Mouse (Mus musculus): ENCODE data around the gene Gp5. TPM values are rescaled to one million over a fixed set of nuclear protein-coding genes. Genes with fewer than 3 reads are reported as not detected.

Gene Gp5
- polyA plus RNA-seq, 1 experiment from 2014 or later, result 0.68 TPM

- Histone ChIP-seq H3K36me3 (replicated peaks; ENCODE audit: control insufficient read depth, insufficient read depth) (no peaks in the 10 kb centered on the region), H3K27ac (no peak overlapping the region), H3K4me1 (replicated peaks; ENCODE audit: control insufficient read depth, insufficient read depth, low read length) (peaks cover 13% of the 10 kb centered on the region), H3K9ac (no peak overlapping the region), H3K9me3 (ENCODE audit: control insufficient read depth, low read length) (no peaks in the 10 kb centered on the region), H3K4me3 (replicated peaks; ENCODE audit: low read length) (no peak overlapping the region), H3K27me3 (ENCODE audit: control insufficient read depth, insufficient read depth, low read length) (peaks cover 38% of the 10 kb centered on the region), H3K4me2 (replicated peaks) (no peak overlapping the region)
- ATAC-seq (ENCODE audit: low FRiP score) (no peak), DNase-seq (ENCODE audit: low spot score) (no peak)
- 78% methylated on average over 5 of the region's 5 CpGs for WGBS
Measured at GRCm38 (mm10) chr16:30304236-30304635, 6.3 kb downstream of the Gp5 start.

- 81% methylated on average over 2 of the region's 2 CpGs for WGBS
- no peak for DNase-seq (ENCODE audit: low spot score)
- Histone ChIP-seq H3K4me3 (replicated peaks; ENCODE audit: low read length) (no peak overlapping the region), H3K4me2 (replicated peaks) (no peak overlapping the region), H3K9ac (no peak overlapping the region), H3K36me3 (replicated peaks; ENCODE audit: control insufficient read depth, insufficient read depth) (no peaks in the 10 kb centered on the region), H3K4me1 (replicated peaks; ENCODE audit: control insufficient read depth, insufficient read depth, low read length) (peaks cover 5% of the 10 kb centered on the region), H3K27ac (no peak overlapping the region), H3K27me3 (ENCODE audit: control insufficient read depth, insufficient read depth, low read length) (peaks cover 29% of the 10 kb centered on the region), H3K9me3 (ENCODE audit: control insufficient read depth, low read length) (no peaks in the 10 kb centered on the region)
- no peak for ATAC-seq (ENCODE audit: low FRiP score)
Measured at GRCm38 (mm10) chr16:30303411-30303810, 7.2 kb downstream of the Gp5 start.

- no peaks in the 10 kb centered on the region for H3K9me3 ChIP-seq (ENCODE audit: control insufficient read depth, low read length)
- WGBS, result 89% methylated on average over 6 of the region's 6 CpGs
- H3K27ac ChIP-seq, result no peak overlapping the region
- H3K36me3 ChIP-seq (replicated peaks; ENCODE audit: control insufficient read depth, insufficient read depth), result no peaks in the 10 kb centered on the region
- no peaks in the 10 kb centered on the region for H3K4me1 ChIP-seq (replicated peaks; ENCODE audit: control insufficient read depth, insufficient read depth, low read length)
- peaks cover 22% of the 10 kb centered on the region for H3K27me3 ChIP-seq (ENCODE audit: control insufficient read depth, insufficient read depth, low read length)
- H3K9ac ChIP-seq, result no peak overlapping the region
- no peak overlapping the region for H3K4me2 ChIP-seq (replicated peaks)
- H3K4me3 ChIP-seq (replicated peaks; ENCODE audit: low read length), result no peak overlapping the region
- no peak for DNase-seq (ENCODE audit: low spot score)
- no peak for ATAC-seq (ENCODE audit: low FRiP score)
Measured at GRCm38 (mm10) chr16:30302686-30303085, 7.9 kb downstream of the Gp5 start.

GRCm38 (mm10) chr16:30299711-30300277 lies 10.8 kb downstream of the Gp5 start:
- Histone ChIP-seq H3K9ac (no peak overlapping the region), H3K36me3 (replicated peaks; ENCODE audit: control insufficient read depth, insufficient read depth) (no peaks in the 10 kb centered on the region), H3K4me1 (replicated peaks; ENCODE audit: control insufficient read depth, insufficient read depth, low read length) (no peaks in the 10 kb centered on the region), H3K4me3 (replicated peaks; ENCODE audit: low read length) (no peak overlapping the region), H3K9me3 (ENCODE audit: control insufficient read depth, low read length) (no peaks in the 10 kb centered on the region), H3K27ac (no peak overlapping the region), H3K27me3 (ENCODE audit: control insufficient read depth, insufficient read depth, low read length) (peaks cover 9% of the 10 kb centered on the region; the same call in 1 of the 2 replicates), H3K4me2 (replicated peaks) (no peak overlapping the region)
- DNase-seq (ENCODE audit: low spot score) (no peak), ATAC-seq (ENCODE audit: low FRiP score) (no peak)
- WGBS, result 75% methylated on average over 10 of the region's 10 CpGs

- DNase-seq (ENCODE audit: low spot score), result no peak
- no peak overlapping the region for H3K27ac ChIP-seq
- no peaks in the 10 kb centered on the region for H3K9me3 ChIP-seq (ENCODE audit: control insufficient read depth, low read length)
- H3K36me3 ChIP-seq (replicated peaks; ENCODE audit: control insufficient read depth, insufficient read depth), result no peaks in the 10 kb centered on the region
- no peak overlapping the region for H3K4me3 ChIP-seq (replicated peaks; ENCODE audit: low read length)
- no peaks in the 10 kb centered on the region for H3K27me3 ChIP-seq (ENCODE audit: control insufficient read depth, insufficient read depth, low read length)
- no peak overlapping the region for H3K9ac ChIP-seq
- ATAC-seq (ENCODE audit: low FRiP score), result no peak
- no peaks in the 10 kb centered on the region for H3K4me1 ChIP-seq (replicated peaks; ENCODE audit: control insufficient read depth, insufficient read depth, low read length)
- WGBS, result 86% methylated on average over 7 of the region's 7 CpGs
- no peak overlapping the region for H3K4me2 ChIP-seq (replicated peaks)
Measured at GRCm38 (mm10) chr16:30297450-30297849, 13.1 kb downstream of the Gp5 start.

GRCm38 (mm10) chr16:30296601-30297275 lies 13.8 kb downstream of the Gp5 start:
- no peak for ATAC-seq (ENCODE audit: low FRiP score)
- WGBS, result 88% methylated on average over 11 of the region's 11 CpGs
- Histone ChIP-seq H3K4me3 (replicated peaks; ENCODE audit: low read length) (no peak overlapping the region), H3K4me2 (replicated peaks) (no peak overlapping the region), H3K27ac (no peak overlapping the region), H3K4me1 (replicated peaks; ENCODE audit: control insufficient read depth, insufficient read depth, low read length) (no peaks in the 10 kb centered on the region), H3K36me3 (replicated peaks; ENCODE audit: control insufficient read depth, insufficient read depth) (no peaks in the 10 kb centered on the region), H3K9me3 (ENCODE audit: control insufficient read depth, low read length) (no peaks in the 10 kb centered on the region), H3K27me3 (ENCODE audit: control insufficient read depth, insufficient read depth, low read length) (no peaks in the 10 kb centered on the region), H3K9ac (no peak overlapping the region)
- no peak for DNase-seq (ENCODE audit: low spot score)

GRCm38 (mm10) chr16:30295106-30295505 lies 15.5 kb downstream of the Gp5 start:
- Histone ChIP-seq H3K4me1 (replicated peaks; ENCODE audit: control insufficient read depth, insufficient read depth, low read length) (no peaks in the 10 kb centered on the region), H3K27me3 (ENCODE audit: control insufficient read depth, insufficient read depth, low read length) (no peaks in the 10 kb centered on the region), H3K4me2 (replicated peaks) (no peak overlapping the region), H3K9me3 (ENCODE audit: control insufficient read depth, low read length) (no peaks in the 10 kb centered on the region), H3K4me3 (replicated peaks; ENCODE audit: low read length) (no peak overlapping the region), H3K27ac (no peak overlapping the region), H3K36me3 (replicated peaks; ENCODE audit: control insufficient read depth, insufficient read depth) (no peaks in the 10 kb centered on the region), H3K9ac (no peak overlapping the region)
- DNase-seq (ENCODE audit: low spot score) (no peak), ATAC-seq (ENCODE audit: low FRiP score) (no peak)
- WGBS, result 86% methylated on average over 7 of the region's 7 CpGs

- H3K4me1 ChIP-seq (replicated peaks; ENCODE audit: control insufficient read depth, insufficient read depth, low read length), result no peaks in the 10 kb centered on the region
- DNase-seq (ENCODE audit: low spot score), result no peak
Measured at GRCm38 (mm10) chr16:30290436-30290835, 20.1 kb downstream of the Gp5 start.

GRCm38 (mm10) chr16:30285701-30286100 lies 24.9 kb downstream of the Gp5 start:
- Histone ChIP-seq H3K4me3 (replicated peaks; ENCODE audit: low read length) (no peak overlapping the region), H3K9me3 (ENCODE audit: control insufficient read depth, low read length) (no peaks in the 10 kb centered on the region), H3K4me1 (replicated peaks; ENCODE audit: control insufficient read depth, insufficient read depth, low read length) (0 out of 2 replicates have a peak, but pooled peaks cover 7% of the 10 kb centered on the region), H3K9ac (no peak overlapping the region), H3K4me2 (replicated peaks) (no peak overlapping the region), H3K27ac (no peak overlapping the region), H3K36me3 (replicated peaks; ENCODE audit: control insufficient read depth, insufficient read depth) (no peaks in the 10 kb centered on the region), H3K27me3 (ENCODE audit: control insufficient read depth, insufficient read depth, low read length) (peaks cover 44% of the 10 kb centered on the region)
- no peak for DNase-seq (ENCODE audit: low spot score)
- WGBS, result 58% methylated on average over 4 of the region's 4 CpGs
- no peak for ATAC-seq (ENCODE audit: low FRiP score)

More at GRCm38 (mm10) chr16:30290436-30290835, 20.1 kb downstream of the Gp5 start:
- WGBS, result 70% methylated on average over 6 of the region's 6 CpGs
- Histone ChIP-seq H3K9me3 (ENCODE audit: control insufficient read depth, low read length) (no peaks in the 10 kb centered on the region), H3K27ac (no peak overlapping the region), H3K9ac (no peak overlapping the region), H3K27me3 (ENCODE audit: control insufficient read depth, insufficient read depth, low read length) (no peaks in the 10 kb centered on the region), H3K4me2 (replicated peaks) (no peak overlapping the region), H3K36me3 (replicated peaks; ENCODE audit: control insufficient read depth, insufficient read depth) (no peaks in the 10 kb centered on the region), H3K4me3 (replicated peaks; ENCODE audit: low read length) (no peak overlapping the region)
- no peak for ATAC-seq (ENCODE audit: low FRiP score)
